ENCODE assay signal across 20 mouse cellular contexts in genomic region chr3:145474163-145474562, GRCm38 (mm10).
"Had no signal": no experiment of that assay in that cellular context is flagged by ENCODE, and none has a peak within 500 bp of the region (broad histone marks: within the 10 kb centered on the region; RNA-seq: fewer than 3 reads in every experiment).

No protein-coding gene starts in this region.

- H3K4me3 ChIP-seq: limb, embryonic 12.5 days; limb, embryonic 15.5 days; midbrain, embryonic 12.5 days; midbrain, embryonic 15.5 days; neural tube, embryonic 13.5 days had no signal

- H3K27me3 ChIP-seq: limb, embryonic 12.5 days; limb, embryonic 15.5 days; midbrain, embryonic 12.5 days; midbrain, embryonic 15.5 days; neural tube, embryonic 13.5 days had no signal

- H3K9me3 ChIP-seq: limb, embryonic 12.5 days; limb, embryonic 15.5 days; midbrain, embryonic 12.5 days; midbrain, embryonic 15.5 days; neural tube, embryonic 13.5 days had no signal

- ATAC-seq: liver, postnatal 0 days; lung, postnatal 0 days; midbrain, embryonic 15.5 days had no signal

- H3K4me1 ChIP-seq: limb, embryonic 15.5 days; midbrain, embryonic 15.5 days; neural tube, embryonic 13.5 days had no signal

- H3K27ac ChIP-seq: limb, embryonic 12.5 days; limb, embryonic 15.5 days; liver, embryonic 14.5 days; macrophage; midbrain, embryonic 12.5 days; midbrain, embryonic 15.5 days; neural tube, embryonic 13.5 days had no signal

- H3K4me2 ChIP-seq: limb, embryonic 12.5 days; limb, embryonic 15.5 days; liver, embryonic 11.5 days; lung, embryonic 14.5 days; midbrain, embryonic 12.5 days; midbrain, embryonic 15.5 days; neural tube, embryonic 13.5 days had no signal

- H3K9ac ChIP-seq: limb, embryonic 12.5 days; limb, embryonic 15.5 days; liver, embryonic 14.5 days; liver, postnatal 0 days; lung, embryonic 14.5 days; midbrain, embryonic 12.5 days; midbrain, embryonic 15.5 days; neural tube, embryonic 13.5 days had no signal

- DNase-seq: kidney, postnatal 10 days; kidney, postnatal 36 days; left cerebral cortex, postnatal 4 days; liver, postnatal 0 days; lung, embryonic 14.5 days; retina, postnatal 1 day; right cerebral cortex, postnatal 25 days; spleen, adult 18-20 months; thymus, adult 2 months; thymus, postnatal 14 days; thymus, postnatal 4 days had no signal

- H3K36me3 ChIP-seq: limb, embryonic 12.5 days; limb, embryonic 15.5 days; midbrain, embryonic 12.5 days; midbrain, embryonic 15.5 days; neural tube, embryonic 13.5 days had no signal
